Mouse (Mus musculus) heart, embryonic 16.5 days (tissue): ENCODE measurements around the gene Mfap1b. TPM values are rescaled to one million over a fixed set of nuclear protein-coding genes. Genes with fewer than 3 reads are reported as not detected.

Source experiments
- ATAC-seq: fragments of 200-750 bp; cut with Nextera tagmentation; replicated peaks from 2 replicates; pipeline ENCODE4 v1.8.0; 2017; ENCODE audit warnings: moderate number of reproducible peaks; ENCODE audit not compliant: insufficient read depth, low FRiP score; ENCODE audit errors: extremely low read depth
- H3K27ac ChIP-seq: fragments of 300-500 bp; sonication (generic); 2 replicates; pipeline ENCODE4 v1.5.1; 2014; ENCODE audit warnings: mild to moderate bottlenecking, low read length, control low read depth, moderate library complexity
- H3K27me3 ChIP-seq: fragments of 300-500 bp; sonication (generic); 2 replicates; pipeline ENCODE4 v1.6.1; 2014; ENCODE audit warnings: low read length, mixed read lengths; ENCODE audit not compliant: control insufficient read depth, insufficient read depth
- H3K36me3 ChIP-seq: fragments of 300-500 bp; sonication (generic); 2 replicates; pipeline ENCODE4 v1.6.1; 2014; ENCODE audit not compliant: control insufficient read depth, insufficient read depth
- H3K4me1 ChIP-seq: fragments of 300-500 bp; sonication (generic); 2 replicates; pipeline ENCODE4 v1.6.1; 2014; ENCODE audit warnings: low read length, mixed read lengths; ENCODE audit not compliant: control insufficient read depth, insufficient read depth
- H3K4me2 ChIP-seq: fragments of 300-500 bp; sonication (generic); 2 replicates; pipeline ENCODE4 v1.6.1; 2014; ENCODE audit warnings: low read depth, mild to moderate bottlenecking, control low read depth, low read length
- H3K4me3 ChIP-seq: fragments of 300-500 bp; sonication (generic); 2 replicates; pipeline ENCODE4 v1.5.1; 2014; ENCODE audit warnings: mild to moderate bottlenecking, control low read depth, low read length
- H3K9ac ChIP-seq: fragments of 300-500 bp; sonication (generic); 2 replicates; pipeline ENCODE4 v1.6.1; 2014; ENCODE audit warnings: low read length, control low read depth
- H3K9me3 ChIP-seq: fragments of 300-500 bp; sonication (generic); replicated peaks from 2 replicates; pipeline ENCODE4 v1.6.1; 2016; ENCODE audit warnings: low read length; ENCODE audit not compliant: control insufficient read depth
- WGBS: fragments of 180-500 bp; shearing (Covaris S2); extraction: QIAGEN DNeasy Blood & Tissue Kit; methylation state at CpG from one replicate; pipeline ENCODE4 v1.1.7; 2014; 5-methylcytosine and 5-hydroxymethylcytosine counted together
- polyA plus RNA-seq: library from polyadenylated mRNA; unstranded; fragments of >200 nt; fragmentation: Nextera tagmentation; extraction: Ambion mirVana; gene quantifications from 2 replicates; pipeline ENCODE4 v1.2.1, GENCODE M21; 2015

Mfap1b gene
- polyA plus RNA-seq, 1 experiment from 2014 or later = 50.9 TPM

DNA sequence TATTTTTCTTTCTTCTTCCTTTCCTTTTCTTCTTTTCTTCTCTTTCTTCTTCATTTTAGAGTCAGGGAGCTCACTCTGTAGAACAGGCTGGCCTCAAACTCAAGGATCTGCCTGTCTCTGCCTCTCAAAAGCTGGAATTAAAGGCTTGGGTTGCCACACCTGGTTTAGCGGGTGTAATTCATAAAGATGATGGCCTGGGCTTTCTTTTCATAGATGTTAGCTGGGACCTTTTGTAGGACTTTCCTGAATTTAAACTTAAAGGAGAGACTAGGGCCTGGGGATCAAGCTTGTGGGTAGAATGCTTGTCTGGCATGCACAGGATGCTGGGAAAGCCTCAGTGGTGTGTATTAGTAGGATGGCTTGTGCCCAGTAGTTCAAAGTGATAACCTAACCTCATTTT is 29.7 kb downstream of the Mfap1b start, which contains the start of gene Ell3:
Gene Ell3 (minus strand): TSS at position 101 of the 400 bp plus-strand sequence.
- peaks cover 18% of the 10 kb centered on the region for H3K4me1 ChIP-seq
- ATAC-seq = no peak
- no peaks in the 10 kb centered on the region for H3K9me3 ChIP-seq
- H3K9ac ChIP-seq = peak within 1 kb of the TSS; percentile 71
- peak within 1 kb of the TSS; percentile 64 for H3K4me3 ChIP-seq
- no peaks in the 10 kb centered on the region for H3K27me3 ChIP-seq
- peak within 1 kb of the TSS; percentile 99 for H3K4me2 ChIP-seq
- WGBS = 85% methylated on average over 1 of the region's 1 CpGs
- no peak within 1 kb of the TSS for H3K27ac ChIP-seq
- peaks cover 4% of the 10 kb centered on the region; the same call in 1 of the 2 replicates for H3K36me3 ChIP-seq

GRCm38 (mm10) chr2:121443068-121443349 is 30.9 kb downstream of the Mfap1b start:
- 19% methylated on average over 8 of the region's 8 CpGs for WGBS
- no peak overlapping the region for H3K27ac ChIP-seq
- ATAC-seq = no peak

GRCm38 (mm10) chr2:121442259-121443067 is 31.4 kb downstream of the Mfap1b start:
- Histone ChIP-seq H3K36me3 (peaks cover 20% of the 10 kb centered on the region), H3K4me3 (peak overlapping the region; percentile 64), H3K27me3 (no peaks in the 10 kb centered on the region), H3K27ac (no peak overlapping the region; the same call in 1 of the 2 replicates), H3K4me1 (peaks cover 15% of the 10 kb centered on the region), H3K9me3 (no peaks in the 10 kb centered on the region), H3K9ac (peak overlapping the region; percentile 71), H3K4me2 (peak overlapping the region; percentile 99)
- ATAC-seq = peak; percentile 61
- 2% methylated on average over 30 of the region's 30 CpGs for WGBS

More at GRCm38 (mm10) chr2:121443068-121443349, 30.9 kb downstream of the Mfap1b start:
- Histone ChIP-seq H3K9me3 (no peaks in the 10 kb centered on the region), H3K4me3 (peak overlapping the region; percentile 64), H3K9ac (peak overlapping the region; percentile 71), H3K4me2 (peak overlapping the region; percentile 99), H3K4me1 (peaks cover 18% of the 10 kb centered on the region), H3K36me3 (peaks cover 14% of the 10 kb centered on the region), H3K27me3 (no peaks in the 10 kb centered on the region)

DNA sequence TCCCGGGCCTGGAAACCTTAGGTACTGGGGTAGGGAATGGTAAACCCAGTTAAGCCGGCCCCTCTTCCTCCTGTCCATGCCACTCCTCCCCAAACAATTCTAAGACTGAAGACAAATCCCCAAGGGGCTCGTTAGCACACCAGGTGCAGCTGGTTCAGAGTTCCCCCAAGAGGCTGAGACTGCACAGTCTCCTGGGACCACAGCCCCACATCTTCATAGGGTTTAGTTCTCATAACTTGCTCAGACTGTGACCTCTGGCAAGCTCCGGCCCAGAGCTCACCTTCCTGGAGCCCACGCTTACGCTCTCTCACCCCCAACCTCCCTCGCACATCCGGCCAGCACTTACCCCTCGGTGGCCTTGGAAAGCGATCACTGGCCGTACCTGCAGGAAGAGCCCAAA is 32.1 kb downstream of the Mfap1b start:
- Histone ChIP-seq H3K4me3 (peak overlapping the region; percentile 64), H3K9me3 (no peaks in the 10 kb centered on the region), H3K4me2 (peak overlapping the region; percentile 99), H3K27me3 (no peaks in the 10 kb centered on the region), H3K4me1 (peaks cover 15% of the 10 kb centered on the region), H3K27ac (no peak overlapping the region), H3K36me3 (peaks cover 24% of the 10 kb centered on the region), H3K9ac (peak overlapping the region; percentile 71)
- WGBS = 12% methylated on average over 11 of the region's 11 CpGs
- no peak for ATAC-seq

GRCm38 (mm10) chr2:121440834-121441605 is 32.8 kb downstream of the Mfap1b start:
- H3K9ac ChIP-seq = no peak overlapping the region
- no peak overlapping the region for H3K4me3 ChIP-seq
- peaks cover 26% of the 10 kb centered on the region for H3K36me3 ChIP-seq
- peaks cover 15% of the 10 kb centered on the region for H3K4me1 ChIP-seq
- no peaks in the 10 kb centered on the region for H3K9me3 ChIP-seq
- WGBS = 44% methylated on average over 5 of the region's 5 CpGs
- H3K4me2 ChIP-seq = no peak overlapping the region
- H3K27ac ChIP-seq = no peak overlapping the region
- no peaks in the 10 kb centered on the region for H3K27me3 ChIP-seq
- ATAC-seq = no peak

GRCm38 (mm10) chr2:121439746-121440145 is 34.1 kb downstream of the Mfap1b start:
- H3K27ac ChIP-seq = no peak overlapping the region
- no peak overlapping the region for H3K4me2 ChIP-seq
- H3K36me3 ChIP-seq = peaks cover 35% of the 10 kb centered on the region
- H3K4me3 ChIP-seq = no peak overlapping the region
- 64% methylated on average over 4 of the region's 4 CpGs for WGBS
- H3K4me1 ChIP-seq = peaks cover 15% of the 10 kb centered on the region
- H3K9ac ChIP-seq = no peak overlapping the region
- H3K27me3 ChIP-seq = no peaks in the 10 kb centered on the region
- no peak for ATAC-seq
- H3K9me3 ChIP-seq = no peaks in the 10 kb centered on the region

DNA sequence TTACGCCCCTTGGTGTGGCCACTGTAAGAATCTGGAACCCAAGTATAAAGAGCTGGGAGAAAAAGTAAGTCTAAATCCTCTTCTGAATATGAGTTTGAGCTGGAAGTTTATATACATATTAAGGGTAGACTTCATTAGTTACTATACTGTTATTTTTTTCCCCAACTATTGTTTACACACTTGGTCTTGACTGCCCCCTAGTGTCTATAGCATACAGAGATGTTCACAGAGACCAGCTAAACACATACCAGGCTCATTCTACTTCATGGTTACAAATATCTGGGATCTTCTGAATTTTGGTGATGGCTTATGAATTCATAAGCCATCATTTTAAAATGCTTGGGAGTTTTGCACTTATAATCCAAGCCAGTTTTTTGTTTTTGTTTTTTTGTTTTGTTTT is 39.0 kb downstream of the Mfap1b start:
- no peak overlapping the region for H3K9ac ChIP-seq
- H3K27ac ChIP-seq = no peak overlapping the region
- no peak overlapping the region for H3K4me3 ChIP-seq
- no peaks in the 10 kb centered on the region for H3K9me3 ChIP-seq
- ATAC-seq = no peak
- 100% methylated on average over 1 of the region's 1 CpGs for WGBS
- no peaks in the 10 kb centered on the region for H3K27me3 ChIP-seq
- peaks cover 78% of the 10 kb centered on the region for H3K36me3 ChIP-seq
- no peak overlapping the region for H3K4me2 ChIP-seq
- H3K4me1 ChIP-seq = no peaks in the 10 kb centered on the region

GRCm38 (mm10) chr2:121425890-121426289 is 48.0 kb downstream of the Mfap1b start:
- Histone ChIP-seq H3K27me3 (no peaks in the 10 kb centered on the region), H3K4me1 (no peaks in the 10 kb centered on the region), H3K9me3 (no peaks in the 10 kb centered on the region), H3K4me3 (no peak overlapping the region), H3K36me3 (peaks cover 72% of the 10 kb centered on the region), H3K4me2 (no peak overlapping the region), H3K9ac (no peak overlapping the region), H3K27ac (no peak overlapping the region)
- ATAC-seq = no peak
- WGBS = 83% methylated on average over 2 of the region's 2 CpGs

DNA sequence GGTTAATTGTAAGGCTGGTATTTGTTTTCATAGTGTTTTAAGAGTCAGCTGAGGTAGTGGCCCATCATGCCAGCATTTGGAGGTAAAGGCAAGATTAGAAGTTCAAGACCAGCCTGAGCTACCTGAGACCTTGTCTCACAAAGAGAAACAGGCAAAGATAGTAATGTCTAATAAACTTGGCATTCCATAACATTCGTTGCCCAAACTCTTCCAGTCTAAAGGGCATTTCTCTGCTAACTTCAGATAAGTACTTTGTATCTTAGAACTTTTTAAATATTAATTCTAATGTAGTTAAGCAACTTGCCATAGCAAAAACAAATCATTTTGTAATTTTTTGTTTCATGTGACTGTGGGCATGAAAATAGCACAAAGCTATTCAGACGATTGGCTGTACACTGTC is 50.7 kb downstream of the Mfap1b start:
- H3K27ac ChIP-seq = no peak overlapping the region
- ATAC-seq = no peak
- peaks cover 58% of the 10 kb centered on the region for H3K36me3 ChIP-seq
- 0 out of 2 replicates have a peak, but pooled peaks cover 3% of the 10 kb centered on the region for H3K4me1 ChIP-seq
- WGBS = 88% methylated on average over 2 of the region's 2 CpGs
- no peak overlapping the region for H3K4me2 ChIP-seq
- no peaks in the 10 kb centered on the region for H3K9me3 ChIP-seq
- no peaks in the 10 kb centered on the region for H3K27me3 ChIP-seq
- no peak overlapping the region for H3K9ac ChIP-seq
- H3K4me3 ChIP-seq = no peak overlapping the region
